15 mouse cellular contexts compared by ENCODE assay signal in genomic region chr7:27649723-27650122, GRCm38 (mm10). TPM values are rescaled to one million over a fixed set of nuclear protein-coding genes. Genes with fewer than 3 reads are reported as not detected.
"Had no signal": no experiment of that assay in that cellular context is flagged by ENCODE, and none has a peak within 500 bp of the region (broad histone marks: within the 10 kb centered on the region; RNA-seq: fewer than 3 reads in every experiment).

No protein-coding gene starts in this region.

- H3K9me3 ChIP-seq: kidney, embryonic 15.5 days; limb, embryonic 10.5 days; liver, embryonic 13.5 days; lung, embryonic 15.5 days; megakaryocyte, embryonic 14.5 days; midbrain, embryonic 15.5 days; neural tube, embryonic 12.5 days had no signal

- H3K9ac ChIP-seq: kidney, embryonic 15.5 days; liver, postnatal 0 days; lung, embryonic 15.5 days; midbrain, embryonic 15.5 days; neural tube, embryonic 12.5 days had no signal

- H3K36me3 ChIP-seq: kidney, embryonic 15.5 days; limb, embryonic 10.5 days; liver, embryonic 13.5 days; lung, embryonic 15.5 days; midbrain, embryonic 15.5 days; neural tube, embryonic 12.5 days had no signal

- DNase-seq: kidney, postnatal 14 days; liver, embryonic 13.5 days; liver, postnatal 0 days had no signal

- H3K4me3 ChIP-seq: left cerebral cortex, adult 2 months; megakaryocyte, embryonic 14.5 days; midbrain, embryonic 15.5 days had no signal

- H3K27ac ChIP-seq: kidney, embryonic 15.5 days; left cerebral cortex, adult 2 months; limb, embryonic 10.5 days; liver, embryonic 13.5 days; lung, embryonic 15.5 days; macrophage; midbrain, embryonic 15.5 days; neural tube, embryonic 12.5 days; stomach, postnatal 0 days had no signal

- H3K4me2 ChIP-seq: midbrain, embryonic 11.5 days; midbrain, embryonic 15.5 days had no signal

- H3K27me3 ChIP-seq: midbrain, embryonic 15.5 days had no signal

- ATAC-seq: liver, postnatal 0 days; midbrain, embryonic 15.5 days had no signal

RNA-seq across cellular contexts. Expression of gene Ttc9b, which starts 4.0 kb away (rescaled TPM):
- total RNA-seq: monocyte, adult 5-6 weeks; neutrophil, adult 5-6 weeks had no signal
- polyA plus RNA-seq: liver, postnatal 0 days; macrophage had no signal
